Mouse (Mus musculus): ENCODE data around the gene Ak9.

DNA sequence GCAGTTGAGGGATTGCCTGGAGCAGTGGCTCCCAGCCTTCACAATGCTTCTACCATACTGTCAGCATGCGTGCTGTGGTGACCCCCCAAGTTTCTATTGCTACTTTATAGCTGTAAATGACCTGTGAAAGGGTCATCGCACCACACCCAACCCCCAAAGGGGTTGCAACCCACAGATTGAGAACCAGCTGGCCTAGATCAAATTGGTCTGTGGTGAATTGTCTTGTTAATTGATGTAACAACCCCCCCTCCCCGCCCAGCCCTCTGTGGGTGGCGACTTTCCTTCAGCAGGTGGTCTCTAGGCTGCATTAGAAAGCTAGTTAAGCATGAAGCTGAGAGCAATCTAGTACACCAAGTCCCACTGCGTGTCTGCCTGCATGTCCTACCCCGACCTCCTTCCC is 163.5 kb downstream of the Ak9 start:
- TF ChIP-seq CTCF (IDR thresholded peaks at IDR 0.05; ENCODE audit: low read depth, low read length) (no peak), GATA1 (IDR thresholded peaks at IDR 0.05; ENCODE audit: borderline replicate concordance, low read length) (no peak), GATA2 (IDR thresholded peaks at IDR 0.05; ENCODE audit: borderline replicate concordance, low read depth, low read length) (no peak)

Measured in G1E (cell line).